Mouse (Mus musculus): ENCODE results near the gene Gm4881.

The Gm4881 gene

DNA sequence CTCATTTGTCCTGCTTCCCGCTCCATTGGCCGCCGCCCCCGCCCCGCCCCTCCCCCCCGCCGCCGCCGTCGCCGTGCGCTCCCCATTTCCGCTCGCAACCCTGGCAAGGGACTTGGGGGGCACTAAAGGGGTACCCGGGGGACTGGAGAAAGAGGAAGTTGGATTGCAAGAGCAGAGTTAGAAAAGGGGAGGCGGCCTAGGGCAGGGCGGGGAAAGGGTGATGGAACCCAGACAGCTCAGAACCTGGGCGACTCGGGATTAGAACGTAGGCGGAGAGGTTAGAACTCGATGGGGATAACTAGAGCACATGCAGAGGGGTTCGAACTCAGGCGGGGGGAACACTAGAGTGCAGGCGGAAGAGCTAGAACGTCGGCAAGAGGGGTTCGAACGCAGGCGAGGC is 10.2 kb upstream of the Gm4881 start:
- DNase-seq (ENCODE audit: low read depth), result peak; percentile 44

DNA sequence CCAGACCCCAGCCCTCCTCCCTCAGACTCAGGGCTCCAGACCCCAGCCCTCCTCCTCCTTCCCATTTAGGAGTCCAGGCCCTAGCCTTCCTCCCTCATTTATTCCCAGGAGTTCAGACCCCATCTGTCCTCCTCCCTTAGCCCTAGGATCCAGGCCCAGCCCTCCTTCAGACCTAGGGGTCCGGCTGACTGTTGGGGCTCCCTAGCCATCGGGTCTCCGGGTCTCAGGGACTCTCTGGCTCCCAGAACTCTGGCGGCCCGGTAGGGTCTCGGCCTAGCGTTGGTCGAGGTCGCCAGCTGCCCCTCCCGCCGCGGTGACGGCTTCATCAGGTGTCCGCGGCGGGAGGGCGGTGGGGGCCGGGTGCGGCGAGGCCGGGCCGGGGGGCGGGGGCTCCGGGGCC is 9.7 kb upstream of the Gm4881 start:
- no peak for DNase-seq (ENCODE audit: low read depth)

DNA sequence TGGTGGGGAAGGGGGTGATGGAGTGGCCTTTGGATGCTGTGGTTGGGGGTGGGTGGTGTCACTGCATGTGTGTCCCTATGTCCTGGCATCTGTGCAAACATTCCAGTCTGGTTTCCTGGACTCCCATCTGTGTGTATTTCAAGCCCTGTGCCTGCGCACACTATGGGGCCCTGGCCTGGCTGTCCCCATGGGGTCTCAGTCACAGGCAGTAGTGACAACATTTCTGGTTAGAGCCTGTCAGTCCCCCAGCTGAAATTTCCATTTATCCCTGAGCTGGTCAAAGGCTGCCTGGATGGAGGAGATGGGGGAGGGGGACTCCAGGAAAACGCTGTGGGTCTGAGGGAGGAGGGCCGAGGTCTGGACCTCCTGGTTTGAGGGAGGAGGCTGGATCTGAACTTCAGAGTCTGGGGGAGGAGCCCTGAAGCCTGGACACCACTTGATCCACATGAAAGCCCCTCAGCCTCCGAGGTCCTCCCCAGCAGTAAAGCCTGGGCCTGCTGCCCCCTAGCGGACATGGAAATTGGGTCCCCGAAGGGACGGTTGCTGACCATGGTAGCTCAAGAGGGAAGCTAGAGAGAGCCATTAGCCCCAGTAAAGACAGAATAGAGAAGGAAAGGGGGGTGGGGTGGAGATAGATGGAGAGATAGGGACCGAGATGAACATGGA is 5.8 kb upstream of the Gm4881 start:
- peak; percentile 81 for DNase-seq (ENCODE audit: low read depth)

DNA sequence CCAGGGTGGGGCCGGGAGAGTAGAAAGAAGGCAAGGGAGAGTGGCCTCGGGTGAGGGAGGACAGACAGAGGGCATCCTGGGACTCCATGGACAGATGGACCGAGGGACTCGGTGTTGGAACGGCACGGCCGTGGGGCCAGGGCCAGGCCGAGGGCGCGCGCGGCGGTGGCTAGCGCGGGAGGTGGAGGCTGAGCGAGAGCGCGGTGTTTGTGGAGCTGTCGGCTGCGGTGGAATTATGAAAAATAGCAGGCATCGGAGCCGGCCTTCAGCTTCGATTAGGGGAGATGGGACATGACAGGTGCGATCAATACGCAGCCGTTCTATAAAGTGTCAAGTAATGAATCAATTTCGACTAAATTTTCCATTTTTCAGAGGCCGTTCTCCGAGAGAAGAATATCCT is 4.5 kb upstream of the Gm4881 start:
- no peak for DNase-seq (ENCODE audit: low read depth)

DNA sequence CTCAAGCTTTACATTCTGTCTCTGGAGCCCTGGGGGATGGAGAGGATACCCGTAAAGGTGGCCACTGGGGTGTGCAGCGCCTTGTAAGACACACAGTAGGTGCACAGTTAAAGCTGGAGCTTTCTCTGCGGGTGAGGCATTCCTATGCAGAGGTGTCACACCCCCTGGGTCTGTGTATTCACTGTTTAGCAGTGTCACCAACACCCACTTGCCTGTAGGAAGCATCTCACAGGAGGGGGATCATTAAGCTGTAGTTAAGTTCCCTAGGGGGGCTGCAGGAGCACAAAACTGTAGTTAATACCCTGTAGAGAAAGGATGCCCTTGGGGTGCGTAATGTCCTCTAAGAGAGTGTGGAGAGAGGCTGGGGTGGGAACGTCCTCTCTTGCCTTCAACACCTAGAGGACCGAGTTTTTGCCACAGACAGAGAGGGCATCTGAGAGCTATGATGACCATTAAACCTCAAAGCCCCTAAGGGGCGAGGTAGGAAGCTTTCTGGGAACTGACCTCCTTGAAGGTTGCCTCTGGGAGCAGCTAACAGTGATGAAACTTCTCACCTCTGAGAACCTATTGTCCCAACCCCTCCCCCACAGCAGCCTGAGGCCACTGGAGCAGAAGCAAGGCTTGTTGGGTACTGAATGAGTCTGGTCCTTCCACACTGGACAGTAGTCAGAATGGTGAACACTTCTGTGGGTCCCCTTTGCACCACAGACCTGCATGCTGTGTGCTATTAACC is 3.2 kb upstream of the Gm4881 start:
- DNase-seq (ENCODE audit: low read depth), result no peak

DNA sequence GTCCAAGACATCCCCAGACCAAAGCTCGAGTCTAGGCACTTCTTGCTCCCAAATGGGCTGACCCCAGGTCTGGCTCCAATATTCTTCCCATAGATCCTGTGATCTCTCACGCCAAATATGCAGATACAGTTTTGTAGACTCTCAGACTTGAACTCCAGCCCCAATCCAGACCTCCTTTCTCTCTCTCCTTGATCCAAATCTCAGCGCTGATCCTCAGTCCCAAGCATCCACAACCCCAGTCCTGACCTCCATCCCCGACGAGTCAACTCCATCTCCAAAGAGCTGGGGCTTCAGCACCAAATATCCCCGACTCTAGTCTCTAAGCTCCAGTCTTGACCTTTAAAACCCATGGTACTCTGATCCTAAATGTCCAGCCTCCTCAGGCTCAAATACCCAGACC is 653 bp downstream of the Gm4881 start:
- DNase-seq (ENCODE audit: low read depth), result no peak

DNA sequence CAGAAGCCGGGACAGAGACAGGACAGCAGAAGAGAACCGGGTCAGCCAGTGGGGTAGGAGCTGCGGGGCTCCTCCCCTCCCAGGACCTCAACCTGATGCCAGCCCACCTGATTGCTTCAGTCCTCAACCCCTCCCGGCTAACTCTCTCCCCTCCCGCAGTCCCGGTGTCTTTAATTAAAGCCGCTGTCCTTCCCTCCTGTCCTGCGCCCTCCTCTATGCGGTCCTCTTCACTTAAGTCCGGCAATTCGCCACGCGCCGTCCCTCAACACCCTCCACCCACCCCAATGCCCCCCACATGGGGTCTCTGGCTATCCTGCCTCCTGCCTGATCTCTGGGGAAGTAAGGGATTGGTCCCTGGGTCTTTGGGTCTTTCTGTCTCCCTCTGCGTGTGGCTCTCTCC is 12.6 kb downstream of the Gm4881 start:
- DNase-seq (ENCODE audit: low read depth), result no peak

DNA sequence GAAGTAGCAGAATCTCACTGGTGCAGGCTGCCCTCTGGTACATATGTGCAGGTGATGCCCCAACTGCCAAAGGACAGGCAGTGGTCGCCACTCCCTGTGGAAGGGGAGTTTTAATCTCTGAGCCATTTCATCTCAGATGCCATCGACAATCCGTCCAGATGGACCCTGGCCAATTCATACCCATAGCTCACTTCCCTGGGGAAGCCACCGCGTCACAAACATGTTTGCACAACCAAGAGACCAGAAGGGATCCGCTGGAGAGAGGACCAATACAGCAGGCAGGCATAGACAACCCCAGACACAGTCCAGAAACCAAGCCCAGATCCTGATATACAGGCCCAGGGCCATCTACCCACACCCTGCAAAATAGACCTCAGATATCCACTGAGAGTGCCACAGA is 13.8 kb downstream of the Gm4881 start:
- no peak for DNase-seq (ENCODE audit: low read depth)

DNA sequence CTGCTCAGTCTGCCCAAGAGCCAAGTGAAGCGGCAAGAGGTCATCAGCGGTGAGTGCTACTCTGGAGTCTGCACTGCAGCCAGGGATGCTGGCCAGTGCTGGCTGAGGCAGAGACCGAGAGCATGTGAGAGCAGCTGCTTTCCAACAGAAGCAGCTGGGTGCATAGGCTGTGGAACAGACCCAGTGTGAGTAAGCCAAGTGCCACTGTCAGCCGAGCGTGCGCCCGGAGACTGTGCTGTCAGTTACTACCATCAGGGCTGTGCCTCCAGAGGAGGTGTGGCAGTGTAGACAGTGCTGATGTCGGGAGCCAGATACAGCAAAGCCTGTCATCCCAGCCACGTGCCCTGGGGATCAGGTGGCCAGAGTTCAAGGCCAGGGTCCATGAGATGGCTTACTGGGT is 24.6 kb downstream of the Gm4881 start:
- no peak for DNase-seq (ENCODE audit: low read depth)

DNA sequence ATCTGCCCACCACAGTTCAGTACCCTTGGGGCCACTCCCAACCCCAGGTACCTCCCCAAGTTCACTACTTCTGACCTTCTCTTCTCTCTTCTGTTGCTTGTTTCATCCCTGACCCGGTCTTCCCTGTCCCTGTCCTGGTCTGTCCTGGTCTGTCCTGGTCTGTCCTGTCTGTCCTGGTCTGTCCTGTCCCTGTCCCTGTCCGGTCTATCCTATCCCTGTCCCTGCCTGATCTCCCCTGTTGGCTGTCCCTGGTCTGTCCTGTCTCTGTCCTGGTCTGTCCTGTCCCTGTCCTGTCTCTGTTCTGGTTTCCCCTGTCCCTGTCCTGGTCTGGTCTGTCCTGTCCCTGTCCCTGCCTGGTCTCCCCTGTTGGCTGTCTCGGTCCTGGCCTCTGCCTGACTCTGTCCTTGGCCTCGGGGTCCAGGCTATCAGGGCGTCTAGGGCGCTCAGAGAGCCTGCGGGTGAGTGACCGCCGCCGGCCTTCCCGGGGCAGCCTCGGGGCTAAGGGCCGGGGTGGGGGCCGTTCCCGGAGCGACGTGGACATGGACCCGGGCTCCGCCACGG is 25.5 kb downstream of the Gm4881 start:
- DNase-seq (ENCODE audit: low read depth), result no peak

DNA sequence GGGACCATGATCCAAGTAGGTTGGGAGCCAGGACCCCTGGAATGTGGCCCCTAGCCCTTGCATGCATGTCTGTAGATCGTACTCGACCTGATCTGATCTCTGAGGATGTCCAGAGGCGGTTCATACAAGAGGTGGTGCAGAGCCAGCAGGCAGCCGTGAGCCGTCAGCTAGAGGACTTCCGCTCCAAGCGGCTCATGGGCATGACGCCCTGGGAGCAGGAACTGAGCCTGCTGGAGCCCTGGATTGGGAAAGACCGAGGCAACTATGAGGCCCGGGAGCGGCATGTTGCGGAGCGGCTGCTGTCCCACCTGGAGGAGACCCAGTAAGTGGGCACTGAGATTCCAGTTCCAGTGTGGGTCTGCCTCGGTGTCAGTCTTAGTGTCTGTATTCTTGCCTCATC is 31.8 kb downstream of the Gm4881 start:
- no peak for DNase-seq (ENCODE audit: low read depth)

DNA sequence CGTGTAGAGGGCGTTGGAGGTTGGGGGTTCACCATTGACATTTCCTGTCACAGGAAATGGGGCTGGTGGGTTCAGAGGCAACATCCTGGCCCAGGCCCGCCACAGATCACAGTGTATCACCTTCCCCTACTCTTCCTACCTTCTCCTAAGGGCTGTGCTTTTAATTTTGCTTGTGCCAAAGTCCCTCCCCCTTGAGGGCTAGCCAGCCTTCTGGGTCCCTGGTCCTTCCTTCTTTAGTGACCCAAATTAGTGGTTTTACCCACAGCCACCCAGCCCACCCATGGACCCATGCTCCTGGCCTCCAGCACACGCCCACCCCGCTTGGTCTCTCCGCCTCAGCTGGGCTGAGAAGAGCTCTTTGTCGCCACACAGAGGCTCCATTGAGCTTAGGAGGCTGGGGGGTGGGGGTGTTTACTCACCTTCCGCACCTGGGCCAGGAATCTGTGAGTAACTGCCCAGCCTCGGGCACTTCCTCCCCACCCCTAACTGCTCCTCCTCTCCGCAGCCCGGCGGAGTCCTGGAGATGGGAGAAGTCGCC is 37.0 kb downstream of the Gm4881 start:
- DNase-seq (ENCODE audit: low read depth), result peak; percentile 91

DNA sequence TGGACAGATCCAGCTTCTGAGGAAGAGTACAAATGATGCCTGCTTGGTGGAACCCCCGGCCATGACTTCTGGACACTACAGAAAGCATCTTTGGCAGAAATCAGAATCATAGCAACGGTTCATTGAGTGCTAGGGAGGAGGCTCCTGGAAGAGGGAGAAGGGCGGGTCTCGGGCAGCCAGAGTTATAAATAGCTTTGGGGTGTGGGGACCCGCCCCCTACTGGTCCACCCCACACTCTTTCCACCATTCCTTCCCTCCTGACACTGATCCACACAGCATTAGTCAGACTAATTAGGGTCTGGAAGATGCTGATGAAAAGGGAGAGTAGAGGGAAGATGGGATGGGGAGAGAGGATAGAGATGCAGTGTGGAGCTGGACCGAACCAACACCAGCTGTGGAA is 37.7 kb downstream of the Gm4881 start:
- DNase-seq (ENCODE audit: low read depth), result peak; percentile 71

DNA sequence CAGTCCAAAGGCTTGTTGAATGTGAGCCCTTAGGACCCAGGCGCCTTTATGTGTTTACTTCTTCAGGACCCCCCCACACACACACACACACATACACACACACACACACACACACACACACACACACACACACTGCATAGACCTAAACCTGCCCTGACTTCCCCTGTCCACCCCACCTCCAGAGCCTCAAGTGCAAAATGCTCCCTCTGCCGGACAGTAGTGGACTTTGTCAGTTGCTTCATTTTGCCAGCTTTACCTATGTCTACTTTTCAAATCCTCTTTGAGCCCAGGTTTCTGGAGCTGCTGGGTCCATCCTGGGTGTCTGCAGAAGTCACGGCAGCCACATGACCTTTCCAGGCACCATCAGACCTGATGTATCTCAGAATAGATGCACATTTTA is 39.4 kb downstream of the Gm4881 start:
- peak; percentile 87 for DNase-seq (ENCODE audit: low read depth)

DNA sequence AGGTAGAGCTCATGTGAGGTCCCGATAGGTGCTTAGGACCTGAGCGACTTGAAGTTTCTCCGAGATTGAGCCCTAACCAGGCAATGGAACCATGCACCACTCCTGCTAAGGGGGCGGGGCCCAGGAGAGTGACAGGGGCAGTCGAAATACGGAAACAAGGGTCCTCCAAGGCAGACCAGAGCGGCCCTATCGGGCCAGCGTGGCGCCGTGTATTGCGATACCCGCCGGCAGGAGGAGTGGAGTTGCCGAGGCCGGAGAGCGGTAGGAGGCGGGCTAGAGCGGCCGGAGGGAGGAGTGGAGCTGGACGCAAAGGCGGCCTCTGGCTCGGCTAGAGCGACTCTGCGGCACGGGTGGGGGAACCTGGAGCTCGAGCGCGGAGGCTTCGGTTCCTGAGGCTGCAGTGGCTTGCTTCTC is 40.2 kb downstream of the Gm4881 start:
- peak; percentile 98 for DNase-seq (ENCODE audit: low read depth)

DNA sequence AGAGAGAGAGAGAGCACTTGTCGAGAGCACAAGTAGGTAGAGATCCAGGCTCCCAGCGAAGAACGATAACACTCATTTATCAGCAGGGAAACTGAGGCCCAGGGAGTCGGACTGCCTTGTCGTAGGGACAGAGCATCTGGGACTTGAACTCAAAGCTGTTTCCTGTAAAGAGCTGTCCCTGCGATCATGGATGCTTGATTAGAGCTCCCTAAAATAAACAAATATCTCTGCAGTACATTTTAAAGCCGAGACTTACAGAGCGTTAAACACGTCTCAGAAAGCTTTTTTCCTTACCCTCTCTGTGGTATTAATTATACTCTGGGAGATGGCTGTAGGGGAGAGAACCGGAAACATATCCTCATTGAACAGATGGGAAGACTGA is 40.9 kb downstream of the Gm4881 start:
- DNase-seq (ENCODE audit: low read depth), result no peak

DNA sequence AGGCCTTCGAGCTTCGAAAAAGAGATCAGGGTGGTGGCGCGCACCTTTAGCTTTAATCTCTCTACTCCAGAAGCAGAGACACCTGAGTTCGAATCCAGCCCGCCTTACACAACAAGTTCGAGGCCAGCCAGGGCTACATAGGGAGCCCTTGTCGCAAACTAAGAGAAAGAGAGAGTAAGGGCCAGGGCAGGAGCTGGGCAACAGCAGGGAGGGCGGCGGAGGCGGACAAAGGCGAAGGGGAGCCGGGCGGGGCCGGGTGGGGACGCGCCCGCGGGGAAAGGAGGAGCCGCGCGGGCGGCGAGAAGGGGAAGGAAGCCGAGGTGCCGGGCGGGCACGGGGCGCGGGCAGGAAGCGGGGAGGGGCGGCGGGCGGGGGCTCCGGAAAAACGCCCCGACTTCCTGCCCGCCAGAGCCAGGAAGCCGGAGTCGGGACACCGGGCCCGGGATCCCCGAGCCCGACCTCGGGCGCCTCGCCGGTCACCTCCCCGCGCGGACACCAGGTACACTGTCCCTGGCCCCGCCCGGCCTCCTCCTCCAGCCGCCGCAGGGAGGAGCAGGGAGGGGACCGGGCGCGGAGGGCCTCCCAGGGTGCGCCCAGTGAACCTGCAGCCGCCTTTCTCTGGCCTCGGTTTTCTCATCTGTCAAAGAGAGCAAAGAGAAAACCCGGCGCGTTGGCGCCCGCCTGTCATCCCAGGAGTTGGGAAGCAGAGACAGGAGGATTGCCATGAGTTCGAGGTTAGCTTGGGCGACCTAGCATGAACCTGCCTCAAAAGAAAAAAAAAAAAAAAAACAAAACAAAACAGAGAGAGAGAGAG is 41.5 kb downstream of the Gm4881 start, which contains the start of gene Arhgef1:
Gene Arhgef1, plus strand, starts transcription at position 283 of the 814 bp plus-strand sequence.
- peak; percentile 89 for DNase-seq (ENCODE audit: low read depth)

DNA sequence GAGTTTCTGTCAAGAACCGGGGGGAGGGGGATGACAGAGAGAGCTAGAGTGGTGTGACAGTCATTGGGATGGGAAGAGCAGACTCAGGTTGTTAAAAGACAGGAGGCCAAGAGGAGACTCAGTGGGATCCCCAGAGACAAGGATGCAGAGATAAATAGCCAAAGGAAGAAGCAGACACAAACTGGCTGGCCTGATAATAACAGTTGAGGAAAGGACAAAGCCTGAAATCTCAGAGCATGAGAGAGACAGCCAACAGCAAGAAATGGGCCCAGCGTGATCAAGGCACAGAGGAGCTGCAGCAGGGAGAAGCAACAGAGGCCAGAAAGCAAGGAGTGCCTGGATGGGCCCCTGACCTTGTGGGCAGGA is 42.0 kb downstream of the Gm4881 start:
- no peak for DNase-seq (ENCODE audit: low read depth)

DNA sequence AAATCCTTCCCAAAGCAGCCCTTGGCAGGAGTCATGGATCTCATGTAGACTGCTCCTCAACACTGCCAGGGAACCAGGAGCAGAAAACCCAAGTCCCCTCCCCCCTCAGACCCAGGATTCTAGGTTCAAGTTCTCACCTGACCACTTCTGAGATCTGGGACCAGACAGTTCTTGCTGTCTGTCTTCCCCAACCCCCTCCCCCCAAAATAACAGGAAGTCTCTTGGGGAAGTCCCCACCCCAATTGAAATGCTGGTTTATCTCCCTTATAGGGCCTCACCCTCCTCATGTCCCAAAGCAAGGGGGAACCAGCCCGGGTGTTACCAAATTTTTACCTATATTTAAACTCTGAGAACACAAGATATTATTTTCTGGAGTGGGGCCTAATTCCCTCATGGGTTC is 42.5 kb downstream of the Gm4881 start:
- DNase-seq (ENCODE audit: low read depth), result peak; percentile 86

DNA sequence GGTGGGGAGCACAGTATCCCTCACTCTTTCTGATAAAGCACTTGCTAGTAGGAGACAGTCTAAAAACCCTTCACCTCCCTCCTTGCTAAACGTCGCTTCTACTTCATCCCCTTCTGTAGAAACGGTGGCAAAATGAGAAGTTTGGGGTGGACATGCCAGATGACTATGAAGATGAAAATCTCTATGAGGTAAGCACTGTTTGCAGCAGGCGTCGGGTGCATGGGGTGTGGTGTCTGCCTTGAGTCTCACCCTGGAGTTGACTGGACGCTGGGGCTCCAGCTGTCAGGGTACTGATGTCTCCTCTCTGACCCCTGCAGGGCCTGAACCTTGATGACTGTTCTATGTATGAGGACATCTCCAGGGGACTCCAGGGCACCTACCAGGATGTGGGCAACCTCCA is 43.2 kb downstream of the Gm4881 start:
- peak; percentile 55 for DNase-seq (ENCODE audit: low read depth)

DNA sequence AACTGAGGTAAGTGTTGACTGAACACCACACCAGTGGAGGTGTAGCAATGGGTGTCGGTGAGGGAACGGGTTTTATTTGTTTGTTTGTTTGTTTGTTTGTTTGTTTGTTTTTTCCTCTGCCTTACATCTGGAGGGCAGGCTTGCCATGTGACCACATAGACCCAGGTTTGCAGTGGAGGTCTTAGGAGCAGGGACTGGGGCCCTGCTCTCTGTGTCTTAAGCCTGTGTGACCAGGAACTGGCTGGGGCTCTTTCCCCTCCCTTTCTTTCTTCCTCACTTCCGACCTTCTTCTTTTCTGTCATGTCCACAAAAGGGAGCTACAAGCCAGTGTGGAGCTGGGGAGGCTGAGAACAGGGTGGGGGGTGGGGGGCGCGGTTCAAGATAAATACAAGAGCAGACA is 46.3 kb downstream of the Gm4881 start:
- DNase-seq (ENCODE audit: low read depth), result no peak

DNA sequence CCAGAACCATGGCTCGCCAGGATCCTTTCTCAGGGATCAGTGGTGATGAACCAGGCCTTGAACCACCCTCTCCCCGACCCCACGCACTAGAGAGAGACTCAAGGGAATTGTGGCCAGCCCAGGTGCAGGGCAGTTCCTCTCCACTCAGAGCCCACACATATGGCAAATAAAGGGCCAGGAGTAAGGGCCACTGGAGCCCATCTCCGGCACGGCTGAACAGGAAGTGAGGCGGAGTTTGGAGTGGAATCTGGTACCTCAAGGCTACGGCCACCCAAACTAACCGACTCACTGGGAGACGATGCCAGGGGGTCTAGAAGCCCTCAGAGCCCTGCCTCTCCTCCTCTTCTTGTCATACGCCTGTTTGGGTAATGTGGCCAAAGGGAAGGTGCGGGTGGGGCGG is 47.1 kb downstream of the Gm4881 start, which contains the start of gene Cd79a:
Gene Cd79a, plus strand, starts transcription at position 158 of the 400 bp plus-strand sequence.
- DNase-seq (ENCODE audit: low read depth), result no peak

All from induced T-regulatory cell, adult 2 months (primary cell).